Mouse (Mus musculus) bone marrow, adult 2 months (tissue): Measurements from ENCODE around the gene Fam213a.

Source experiments
- CTCF ChIP-seq: fragments of 200-500 bp; IDR thresholded peaks from 2 replicates; pipeline ENCODE4 v1.5.1; 2011; ENCODE audit warnings: low read length, control low read depth; ENCODE audit not compliant: control insufficient read depth, insufficient read depth
- POLR2A ChIP-seq: fragments of 200-500 bp; IDR thresholded peaks from 2 replicates; pipeline ENCODE4 v1.6.1; 2011; ENCODE audit warnings: low read depth, mild to moderate bottlenecking, control low read depth, low read length, borderline replicate concordance; ENCODE audit not compliant: control insufficient read depth

DNA sequence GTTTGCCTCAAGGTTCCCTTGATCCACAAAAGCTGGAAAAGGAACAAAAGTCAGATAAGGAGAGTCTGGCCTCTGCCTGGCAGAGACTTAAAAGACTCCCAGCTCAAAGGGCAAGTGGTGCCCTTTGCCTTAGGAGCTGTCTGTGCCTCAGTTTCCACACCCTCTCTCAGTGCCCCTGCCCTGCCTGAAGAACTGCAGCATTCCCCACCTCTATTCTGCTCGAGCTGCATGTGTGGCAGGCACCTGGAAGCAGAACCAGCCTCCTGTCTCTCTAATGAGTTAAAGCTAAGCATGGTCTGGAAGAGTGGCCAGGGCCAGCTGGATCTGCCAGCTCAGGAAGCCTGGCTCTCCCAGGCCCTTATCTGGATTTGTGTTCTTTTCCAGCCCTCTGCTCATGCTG is 33.9 kb downstream of the Fam213a start:
- TF ChIP-seq CTCF, result no peak
- TF ChIP-seq POLR2A, result no peak
